Mouse (Mus musculus) kidney, postnatal 0 days (tissue): ENCODE data around the gene Herpud1. TPM values are rescaled to one million over a fixed set of nuclear protein-coding genes. Genes with fewer than 3 reads are reported as not detected.

Experiments used
- ATAC-seq: fragments of 200-750 bp; cut with Nextera tagmentation; replicated peaks from 2 replicates; pipeline ENCODE4 v1.8.0; 2017; ENCODE audit warnings: low read depth, moderate number of reproducible peaks, moderate TSS enrichment, moderate library complexity; ENCODE audit not compliant: low FRiP score
- DNase-seq: peaks from one replicate; pipeline ENCODE4 v3.0.0-alpha.2; 2016; ENCODE audit warnings: low spot score
- H3K27ac ChIP-seq: fragments of 300-500 bp; sonication (generic); 2 replicates; pipeline ENCODE4 v1.5.1; 2014; ENCODE audit warnings: mild to moderate bottlenecking
- H3K27me3 ChIP-seq: fragments of 300-500 bp; sonication (generic); 2 replicates; pipeline ENCODE4 v1.6.1; 2014; ENCODE audit warnings: low read length, mixed read lengths; ENCODE audit not compliant: insufficient read depth
- H3K36me3 ChIP-seq: fragments of 300-500 bp; sonication (generic); 2 replicates; pipeline ENCODE4 v1.6.1; 2014; ENCODE audit warnings: low read length, mixed read lengths; ENCODE audit not compliant: insufficient read depth
- H3K4me1 ChIP-seq: fragments of 300-500 bp; sonication (generic); replicated peaks from 2 replicates; pipeline ENCODE4 v1.6.1; 2014; ENCODE audit warnings: antibody characterized with exemption, low read length, mixed read lengths; ENCODE audit not compliant: insufficient read depth
- H3K4me2 ChIP-seq: fragments of 300-500 bp; sonication (generic); 2 replicates; pipeline ENCODE4 v1.6.1; 2014; ENCODE audit warnings: mild to moderate bottlenecking, low read length, moderate library complexity, mixed read lengths
- H3K4me3 ChIP-seq: fragments of 300-500 bp; sonication (generic); replicated peaks from 2 replicates; pipeline ENCODE4 v1.5.1; 2014; ENCODE audit warnings: low read depth, low read length
- H3K9ac ChIP-seq: fragments of 300-500 bp; sonication (generic); 2 replicates; pipeline ENCODE4 v1.6.1; 2014; ENCODE audit warnings: low read depth, low read length
- H3K9me3 ChIP-seq: fragments of 300-500 bp; sonication (generic); replicated peaks from 2 replicates; pipeline ENCODE4 v1.6.1; 2016; ENCODE audit warnings: low read length, inconsistent platforms, mixed read lengths
- CTCF ChIP-seq: IDR thresholded peaks from 2 replicates; pipeline ENCODE4 v1.5.1; 2016; ENCODE audit warnings: antibody characterized with exemption, low read depth, mild to moderate bottlenecking, moderate library complexity
- WGBS: fragments of 180-500 bp; shearing (Covaris S2); extraction: QIAGEN DNeasy Blood & Tissue Kit; methylation state at CpG from one replicate; pipeline ENCODE4 v1.1.7; 2014; 5-methylcytosine and 5-hydroxymethylcytosine counted together
- polyA plus RNA-seq: library from polyadenylated mRNA; unstranded; fragments of >200 nt; fragmentation: Nextera tagmentation; extraction: Ambion mirVana; gene quantifications from 2 replicates; pipeline ENCODE4 v1.2.1, GENCODE M21; 2015

Herpud1 gene
- polyA plus RNA-seq, 1 experiment from 2014 or later: 95.8 TPM

- H3K36me3 ChIP-seq: no peaks in the 10 kb centered on the region
- H3K9me3 ChIP-seq: no peaks in the 10 kb centered on the region
- H3K4me3 ChIP-seq: no peak overlapping the region
- TF ChIP-seq CTCF: no peak
- no peak overlapping the region for H3K27ac ChIP-seq
- H3K9ac ChIP-seq: no peak overlapping the region
- no peak for DNase-seq
- H3K4me1 ChIP-seq: no peaks in the 10 kb centered on the region
- H3K27me3 ChIP-seq: no peaks in the 10 kb centered on the region
- ATAC-seq: no peak
- no peak overlapping the region for H3K4me2 ChIP-seq
- whole genome bisulfite sequencing: 71% methylated on average over 3 of the region's 3 CpGs
Observed at GRCm38 (mm10) chr8:94436900-94437299, 50.7 kb downstream of the Herpud1 start.

- H3K36me3 ChIP-seq: no peaks in the 10 kb centered on the region
- no peak overlapping the region for H3K4me3 ChIP-seq
- H3K9ac ChIP-seq: no peak overlapping the region
- no peak overlapping the region for H3K4me2 ChIP-seq
- ATAC-seq: no peak
- TF ChIP-seq CTCF: no peak
- 90% methylated on average over 5 of the region's 5 CpGs for WGBS
- no peaks in the 10 kb centered on the region for H3K9me3 ChIP-seq
- H3K27me3 ChIP-seq: no peaks in the 10 kb centered on the region
- no peak for DNase-seq
- no peaks in the 10 kb centered on the region for H3K4me1 ChIP-seq
- no peak overlapping the region for H3K27ac ChIP-seq
Observed at GRCm38 (mm10) chr8:94438659-94439058, 52.4 kb downstream of the Herpud1 start.

GRCm38 (mm10) chr8:94439691-94440090, 53.5 kb downstream of the Herpud1 start:
- no peaks in the 10 kb centered on the region for H3K4me1 ChIP-seq
- ATAC-seq: no peak
- no peak overlapping the region for H3K27ac ChIP-seq
- H3K36me3 ChIP-seq: no peaks in the 10 kb centered on the region
- no peak overlapping the region for H3K4me2 ChIP-seq
- TF ChIP-seq CTCF: no peak
- no peaks in the 10 kb centered on the region for H3K27me3 ChIP-seq
- H3K9ac ChIP-seq: no peak overlapping the region
- H3K4me3 ChIP-seq: no peak overlapping the region
- DNase-seq: no peak
- no peaks in the 10 kb centered on the region for H3K9me3 ChIP-seq

DNA sequence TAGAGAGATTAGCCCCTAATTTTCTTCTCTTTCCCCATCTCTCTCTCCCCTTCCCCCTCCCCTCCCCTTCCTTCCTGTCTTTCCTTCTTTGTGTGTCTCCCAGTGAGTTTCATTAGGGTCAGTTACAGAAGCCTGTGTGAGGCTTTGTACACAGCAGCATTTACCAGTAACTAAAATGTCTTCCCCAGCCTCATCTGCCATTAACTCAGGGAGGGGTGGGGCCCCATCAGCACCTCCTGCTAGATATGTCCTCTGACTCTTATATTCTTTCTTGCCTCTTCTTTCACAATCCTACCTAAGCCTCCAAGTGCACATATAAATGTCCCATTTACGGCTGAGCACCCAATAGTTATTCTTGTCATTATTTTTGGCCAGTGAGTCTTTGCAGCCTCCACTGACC, 54.2 kb downstream of the Herpud1 start:
- H3K9ac ChIP-seq: no peak overlapping the region
- no peaks in the 10 kb centered on the region for H3K4me1 ChIP-seq
- no peak overlapping the region for H3K4me2 ChIP-seq
- no peak for TF ChIP-seq CTCF
- H3K36me3 ChIP-seq: no peaks in the 10 kb centered on the region
- H3K9me3 ChIP-seq: no peaks in the 10 kb centered on the region
- no peak overlapping the region for H3K27ac ChIP-seq
- H3K4me3 ChIP-seq: no peak overlapping the region
- ATAC-seq (no peak), DNase-seq (no peak)
- H3K27me3 ChIP-seq: no peaks in the 10 kb centered on the region
- 83% methylated on average over 1 of the region's 1 CpGs for WGBS

DNA sequence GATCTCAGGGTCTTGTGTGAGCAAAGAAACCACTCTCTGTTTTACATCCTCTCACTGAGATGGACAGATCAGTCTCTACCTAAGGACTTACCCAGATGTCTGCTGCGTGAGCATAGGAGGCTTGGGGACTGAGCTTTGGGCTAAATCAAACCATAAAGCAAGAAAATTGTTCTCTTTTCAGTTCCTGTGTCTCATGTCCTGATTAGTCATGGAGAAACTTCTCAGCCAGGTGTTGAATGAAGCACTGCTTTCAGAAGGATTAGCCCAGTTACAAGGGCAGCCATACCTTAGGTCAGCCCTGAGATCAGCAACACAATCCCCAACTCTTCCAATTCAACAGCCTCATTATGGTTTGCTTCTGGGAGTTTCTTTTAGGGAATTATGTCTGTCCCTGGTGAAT, 55.4 kb downstream of the Herpud1 start:
- no peak for TF ChIP-seq CTCF
- H3K9ac ChIP-seq: no peak overlapping the region
- no peaks in the 10 kb centered on the region for H3K27me3 ChIP-seq
- no peak overlapping the region for H3K4me2 ChIP-seq
- no peaks in the 10 kb centered on the region for H3K36me3 ChIP-seq
- no peaks in the 10 kb centered on the region for H3K9me3 ChIP-seq
- no peak overlapping the region for H3K4me3 ChIP-seq
- DNase-seq (no peak), ATAC-seq (no peak)
- H3K4me1 ChIP-seq: no peaks in the 10 kb centered on the region
- no peak overlapping the region for H3K27ac ChIP-seq
- 96% methylated on average over 1 of the region's 1 CpGs for WGBS

GRCm38 (mm10) chr8:94443153-94443552, 56.9 kb downstream of the Herpud1 start:
- Histone ChIP-seq H3K9me3 (no peaks in the 10 kb centered on the region), H3K9ac (no peak overlapping the region), H3K36me3 (no peaks in the 10 kb centered on the region), H3K27me3 (no peaks in the 10 kb centered on the region), H3K4me3 (no peak overlapping the region), H3K4me1 (no peaks in the 10 kb centered on the region), H3K27ac (no peak overlapping the region), H3K4me2 (no peak overlapping the region)
- ATAC-seq: no peak
- no peak for DNase-seq
- 83% methylated on average over 3 of the region's 3 CpGs for WGBS
- no peak for TF ChIP-seq CTCF

DNA sequence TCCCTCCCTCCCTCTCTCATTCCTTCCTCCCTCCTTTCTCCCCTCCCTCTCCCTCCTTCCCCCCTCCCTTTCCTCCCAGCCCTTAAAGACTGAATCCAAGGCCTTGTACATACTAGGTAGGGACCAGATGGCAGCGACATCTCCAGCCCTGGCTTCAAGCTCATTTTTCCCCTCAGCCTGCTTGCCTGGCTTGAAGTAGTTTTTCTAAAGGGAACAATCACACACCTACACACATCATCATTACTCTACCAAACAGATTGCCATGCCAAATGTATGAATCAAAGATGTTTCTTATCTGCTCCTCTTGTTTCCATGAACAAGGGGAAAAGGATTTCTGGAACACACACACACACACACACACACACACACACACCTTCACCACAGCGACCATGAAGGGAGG, 58.2 kb downstream of the Herpud1 start:
- Histone ChIP-seq H3K9me3 (no peaks in the 10 kb centered on the region), H3K9ac (no peak overlapping the region), H3K27me3 (no peaks in the 10 kb centered on the region), H3K36me3 (no peaks in the 10 kb centered on the region), H3K27ac (no peak overlapping the region), H3K4me3 (no peak overlapping the region), H3K4me2 (no peak overlapping the region), H3K4me1 (no peaks in the 10 kb centered on the region)
- no peak for ATAC-seq
- DNase-seq: no peak
- 79% methylated on average over 2 of the region's 2 CpGs for WGBS
- TF ChIP-seq CTCF: no peak

Other genes starting within 250 kb of the Herpud1 start
- not detected in 2 replicates for gene Mt4, start 249.2 kb upstream of the Herpud1 start, polyA plus RNA-seq
- 2.2 and 2.7 TPM in 2 replicates for gene Mt3, start 233.8 kb upstream of the Herpud1 start, polyA plus RNA-seq
- 98.3 and 113 TPM in 2 replicates for gene Mt2, start 213.8 kb upstream of the Herpud1 start, polyA plus RNA-seq
- 499 and 556 TPM in 2 replicates for gene Mt1, start 207.4 kb upstream of the Herpud1 start, polyA plus RNA-seq
- 45.0 and 53.6 TPM in 2 replicates for gene Nup93, start 171.9 kb upstream of the Herpud1 start, polyA plus RNA-seq
- 44.6 and 45.6 TPM in 2 replicates for gene Slc12a3, start 57.2 kb upstream of the Herpud1 start, polyA plus RNA-seq
- gene Nlrc5, start 47.9 kb downstream of the Herpud1 start, polyA plus RNA-seq: 0.23 and 0.28 TPM in 2 replicates
- gene Cpne2, start 146.6 kb downstream of the Herpud1 start, polyA plus RNA-seq: 11.4 and 12.9 TPM in 2 replicates
- gene Rspry1, start 215.5 kb downstream of the Herpud1 start, polyA plus RNA-seq: 31.0 and 33.1 TPM in 2 replicates
- gene Fam192a, start 215.6 kb downstream of the Herpud1 start, polyA plus RNA-seq: 64.1 and 72.0 TPM in 2 replicates